Mouse (Mus musculus) bone marrow macrophage, adult 2 months (primary cell): ENCODE measurements around the gene Ralgps1.

ENCODE experiments used
- CTCF ChIP-seq: IDR thresholded peaks from 2 replicates; pipeline ENCODE4 v1.5.1; 2012; ENCODE audit warnings: low read depth, mild to moderate bottlenecking, low read length, moderate library complexity
- POLR2A ChIP-seq: IDR thresholded peaks from 2 replicates; pipeline ENCODE4 v1.6.1; 2012; ENCODE audit warnings: mild to moderate bottlenecking, low read depth, low read length, borderline replicate concordance

- no peak for TF ChIP-seq POLR2A
- TF ChIP-seq CTCF: no peak
Measured at GRCm38 (mm10) chr2:33355558-33355957, 15.7 kb downstream of the Ralgps1 start.
